Mouse (Mus musculus) CD8-positive naive resting alpha-beta T cell, adult 57 days (primary cell): ENCODE results near the gene Tmem260. TPM values are rescaled to one million over a fixed set of nuclear protein-coding genes. Genes with fewer than 3 reads are reported as not detected.

ENCODE experiments used
- total RNA-seq: library from RNA; stranded (reverse); gene quantifications from one replicate; pipeline ENCODE4 v1.2.4, GENCODE M21; 2023

Tmem260 gene
- total RNA-seq, result 30.3 TPM

GRCm38 (mm10) chr14:48445984-48446683 is at the start of gene Tmem260:
TSS of gene Tmem260 (plus strand) at chr14:48446124.

Other genes with a start within 250 kb of the Tmem260 start
- gene Otx2, start 227.7 kb downstream of the Tmem260 start, total RNA-seq, result not detected